11 mouse cellular contexts compared by ENCODE assay signal in the genomic region with DNA sequence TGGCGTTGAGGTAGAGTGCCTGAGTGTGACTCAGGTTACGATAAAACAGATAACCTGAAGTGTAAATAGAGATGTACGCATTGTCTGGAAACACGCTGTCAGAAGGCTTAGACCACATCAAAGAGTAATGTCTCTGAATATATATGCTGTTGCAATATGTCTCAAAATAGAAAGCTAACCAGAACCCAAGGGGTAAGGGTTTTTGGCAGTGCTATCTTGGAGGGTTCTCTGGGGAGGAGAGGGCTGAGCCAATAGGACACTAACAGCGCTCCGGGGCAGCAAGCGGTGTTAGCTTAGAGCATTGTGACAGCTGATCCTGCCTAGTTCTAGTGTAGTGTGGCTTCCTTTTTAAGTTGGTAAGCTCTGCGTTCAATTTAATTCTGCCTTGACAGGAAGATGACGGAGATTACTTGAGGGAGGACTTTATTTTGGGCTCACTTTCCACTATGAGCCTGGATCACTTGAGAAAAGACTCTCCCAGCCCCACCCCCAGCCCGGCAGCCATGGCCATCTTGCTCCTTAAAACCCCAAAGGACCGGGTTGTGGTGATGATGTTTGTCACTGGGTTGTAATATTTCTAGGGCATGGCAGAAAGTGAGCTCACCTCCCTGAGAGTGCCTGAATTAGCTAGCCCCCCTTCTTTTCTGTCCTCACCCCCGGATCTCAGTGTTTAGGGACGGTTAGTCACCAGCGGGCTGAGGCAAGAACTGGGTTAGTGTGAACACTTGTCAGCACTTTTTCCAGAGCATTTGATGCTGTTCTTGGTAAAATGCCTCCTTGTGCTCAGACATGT. TPM values are rescaled to one million over a fixed set of nuclear protein-coding genes. Genes with fewer than 3 reads are reported as not detected.
DNase-seq lines count a peak whose midpoint lies in the region; ATAC-seq and TF ChIP-seq lines count a peak whose summit lies in the region.
"Had no signal": no experiment of that assay in that cellular context is flagged by ENCODE, and none has a peak within 500 bp of the region (broad histone marks: within the 10 kb centered on the region; RNA-seq: fewer than 3 reads in every experiment).

No protein-coding gene starts in this region.

- H3K9ac ChIP-seq in heart, embryonic 12.5 days, result peak overlapping the region; percentile 50; the same call in 1 of the 2 replicates
- H3K9ac ChIP-seq in heart, embryonic 16.5 days (ENCODE audit: low read length), result peak overlapping the region; percentile 49
- no peak overlapping the region for H3K9ac ChIP-seq in stomach, postnatal 0 days (ENCODE audit: low read length)
- H3K9ac ChIP-seq: hindbrain, embryonic 15.5 days had no signal

- H3K4me1 ChIP-seq in heart, embryonic 12.5 days (replicated peaks), result peaks cover 97% of the 10 kb centered on the region
- H3K4me1 ChIP-seq in thymus, adult 2 months (replicated peaks; ENCODE audit: control insufficient read depth, insufficient read depth, low read length), result peaks cover 62% of the 10 kb centered on the region
- H3K4me1 ChIP-seq in heart, embryonic 16.5 days (ENCODE audit: control insufficient read depth, insufficient read depth, low read length), result peaks cover 86% of the 10 kb centered on the region
- H3K4me1 ChIP-seq in stomach, postnatal 0 days (replicated peaks; ENCODE audit: control insufficient read depth, insufficient read depth), result peaks cover 17% of the 10 kb centered on the region

- TF ChIP-seq CTCF in thymus, adult 2 months (IDR thresholded peaks at IDR 0.05; ENCODE audit: borderline replicate concordance, control insufficient read depth, extremely low read depth, insufficient read depth, low read length, poor library complexity), result no peak
- TF ChIP-seq CTCF in stomach, postnatal 0 days (IDR thresholded peaks at IDR 0.05; ENCODE audit: low read depth), result no peak

- DNase-seq in heart, postnatal 25 days (ENCODE audit: low spot score), result no peak
- peak; percentile 34 for DNase-seq in thymus, adult 2 months
- DNase-seq in thymus, postnatal 4 days, result no peak
- no peak for DNase-seq in stomach, postnatal 0 days (ENCODE audit: low spot score)
- DNase-seq in embryo, embryonic 11 days, result no peak
- DNase-seq in testis, postnatal 10 days (ENCODE audit: low spot score), result no peak
- DNase-seq: cerebellum, postnatal 36 days; lung, postnatal 10 days had no signal

- intact Hi-C loops in heart, postnatal 25 days (cut with DNase I), result no loop called here

- no peaks in the 10 kb centered on the region for H3K9me3 ChIP-seq in heart, embryonic 12.5 days (replicated peaks)
- H3K9me3 ChIP-seq in heart, embryonic 16.5 days (replicated peaks; ENCODE audit: control insufficient read depth, low read length), result no peaks in the 10 kb centered on the region
- no peaks in the 10 kb centered on the region for H3K9me3 ChIP-seq in stomach, postnatal 0 days (ENCODE audit: control insufficient read depth, low read length)
- H3K9me3 ChIP-seq: hindbrain, embryonic 15.5 days had no signal

- peaks cover 4% of the 10 kb centered on the region for H3K36me3 ChIP-seq in heart, embryonic 12.5 days
- no peaks in the 10 kb centered on the region for H3K36me3 ChIP-seq in thymus, adult 2 months (ENCODE audit: control insufficient read depth, insufficient read depth, low read length)
- H3K36me3 ChIP-seq in heart, embryonic 16.5 days (ENCODE audit: control insufficient read depth, insufficient read depth), result peaks cover 4% of the 10 kb centered on the region
- H3K36me3 ChIP-seq in stomach, postnatal 0 days (ENCODE audit: control insufficient read depth, insufficient read depth, low read length), result no peaks in the 10 kb centered on the region
- H3K36me3 ChIP-seq: hindbrain, embryonic 15.5 days had no signal

- H3K27ac ChIP-seq in heart, embryonic 12.5 days (ENCODE audit: poor library complexity, severe bottlenecking), result peak overlapping the region; percentile 63
- H3K27ac ChIP-seq in thymus, adult 2 months (ENCODE audit: control insufficient read depth, insufficient read depth, low read length), result peak overlapping the region; percentile 68
- peak overlapping the region; percentile 81 for H3K27ac ChIP-seq in heart, embryonic 16.5 days (ENCODE audit: low read length)
- peak overlapping the region; percentile 14 for H3K27ac ChIP-seq in stomach, postnatal 0 days (replicated peaks)
- H3K27ac ChIP-seq: hindbrain, embryonic 15.5 days had no signal

- WGBS in heart, embryonic 12.5 days, result 45% methylated on average over 14 of the region's 14 CpGs
- 26% methylated on average over 14 of the region's 14 CpGs for WGBS in thymus, adult 2 months
- WGBS in heart, embryonic 16.5 days, result 33% methylated on average over 14 of the region's 14 CpGs
- WGBS in stomach, postnatal 0 days, result 49% methylated on average over 14 of the region's 14 CpGs

- H3K4me3 ChIP-seq in heart, embryonic 12.5 days, result no peak overlapping the region
- no peak overlapping the region for H3K4me3 ChIP-seq in thymus, adult 2 months (ENCODE audit: control insufficient read depth, insufficient read depth, low read length)
- H3K4me3 ChIP-seq in heart, embryonic 16.5 days (ENCODE audit: low read length), result no peak overlapping the region
- no peak overlapping the region for H3K4me3 ChIP-seq in stomach, postnatal 0 days (ENCODE audit: low read depth, low read length)
- H3K4me3 ChIP-seq: hindbrain, embryonic 15.5 days had no signal

- no peak for TF ChIP-seq POLR2A in thymus, adult 2 months (IDR thresholded peaks at IDR 0.05; ENCODE audit: control insufficient read depth, extremely low read depth, insufficient read depth, low read length, poor library complexity)

- peak overlapping the region; percentile 20; the same call in 1 of the 2 replicates for H3K4me2 ChIP-seq in heart, embryonic 12.5 days
- peak overlapping the region; percentile 38 for H3K4me2 ChIP-seq in heart, embryonic 16.5 days (ENCODE audit: low read depth, low read length)
- no peak overlapping the region for H3K4me2 ChIP-seq in stomach, postnatal 0 days (replicated peaks; ENCODE audit: low read depth)
- H3K4me2 ChIP-seq: hindbrain, embryonic 15.5 days had no signal

- H3K27me3 ChIP-seq in heart, embryonic 12.5 days (replicated peaks), result no peaks in the 10 kb centered on the region
- no peaks in the 10 kb centered on the region for H3K27me3 ChIP-seq in thymus, adult 2 months (ENCODE audit: control insufficient read depth, insufficient read depth, low read length)
- no peaks in the 10 kb centered on the region for H3K27me3 ChIP-seq in heart, embryonic 16.5 days (ENCODE audit: control insufficient read depth, insufficient read depth, low read length)
- H3K27me3 ChIP-seq in stomach, postnatal 0 days (ENCODE audit: control insufficient read depth, insufficient read depth, low read length), result no peaks in the 10 kb centered on the region
- H3K27me3 ChIP-seq: hindbrain, embryonic 15.5 days had no signal

- ATAC-seq in heart, embryonic 12.5 days (ENCODE audit: insufficient number of reproducible peaks, low FRiP score), result no peak
- ATAC-seq in heart, embryonic 16.5 days (replicated peaks; ENCODE audit: extremely low read depth, insufficient read depth, low FRiP score), result no peak
- ATAC-seq in stomach, postnatal 0 days (ENCODE audit: low FRiP score, low TSS enrichment), result no peak

- TF ChIP-seq EP300 in stomach, postnatal 0 days (optimal IDR thresholded peaks at IDR 0.05), result no peak

RNA-seq across cellular contexts. Expression of gene Wbp1l, which starts 21.3 kb away (rescaled TPM):
- polyA plus RNA-seq in heart, embryonic 12.5 days (2016; fragmentation: Nextera tagmentation; extraction: Ambion mirVana), result 53.4 and 55.6 TPM in 2 replicates
- total RNA-seq in heart, postnatal 25 days (2021), result 10 to 100 TPM; 48.5 to 54.4 TPM
- 77.0 and 87.8 TPM in 2 replicates for polyA plus RNA-seq in thymus, adult 2 months (2012; rRNA removed)
- 60.5 and 63.3 TPM in 2 replicates for polyA plus RNA-seq in heart, embryonic 16.5 days (2015; fragmentation: Nextera tagmentation; extraction: Ambion mirVana)
- polyA plus RNA-seq in stomach, postnatal 0 days (2015; fragmentation: Nextera tagmentation; extraction: Ambion mirVana), result 31.2 and 32.9 TPM in 2 replicates

RNA-seq across cellular contexts. Expression of gene Sfxn2, which starts 47.0 kb away (rescaled TPM):
- 8.1 and 8.9 TPM in 2 replicates for polyA plus RNA-seq in heart, embryonic 12.5 days (2016; fragmentation: Nextera tagmentation; extraction: Ambion mirVana)
- 1 to 10 TPM; 3.1 to 4.2 TPM for total RNA-seq in heart, postnatal 25 days (2021)
- polyA plus RNA-seq in thymus, adult 2 months (2012; rRNA removed), result 5.6 and 6.5 TPM in 2 replicates
- polyA plus RNA-seq in heart, embryonic 16.5 days (2015; fragmentation: Nextera tagmentation; extraction: Ambion mirVana), result 10.0 and 11.4 TPM in 2 replicates
- 9.4 and 10.0 TPM in 2 replicates for polyA plus RNA-seq in stomach, postnatal 0 days (2015; fragmentation: Nextera tagmentation; extraction: Ambion mirVana)

RNA-seq across cellular contexts. Expression of gene Arl3, which starts 47.2 kb away (rescaled TPM):
- polyA plus RNA-seq in heart, embryonic 12.5 days (2016; fragmentation: Nextera tagmentation; extraction: Ambion mirVana), result 88.2 and 94.4 TPM in 2 replicates
- 10 to 100 TPM; 33.2 to 37.0 TPM for total RNA-seq in heart, postnatal 25 days (2021)
- polyA plus RNA-seq in thymus, adult 2 months (2012; rRNA removed), result 17.0 and 21.6 TPM in 2 replicates
- 95.6 and 101 TPM in 2 replicates for polyA plus RNA-seq in heart, embryonic 16.5 days (2015; fragmentation: Nextera tagmentation; extraction: Ambion mirVana)
- polyA plus RNA-seq in stomach, postnatal 0 days (2015; fragmentation: Nextera tagmentation; extraction: Ambion mirVana), result 39.6 and 41.6 TPM in 2 replicates

RNA-seq across cellular contexts. Expression of gene Cyp17a1, which starts 52.8 kb away (rescaled TPM):
- polyA plus RNA-seq in heart, embryonic 12.5 days (2016; fragmentation: Nextera tagmentation; extraction: Ambion mirVana), result 0.86 and 1.3 TPM in 2 replicates
- total RNA-seq in heart, postnatal 25 days (2021), result not detected
- polyA plus RNA-seq in thymus, adult 2 months (2012; rRNA removed), result 0.26 and 0.42 TPM in 2 replicates
- 1.00 and 1.7 TPM in 2 replicates for polyA plus RNA-seq in heart, embryonic 16.5 days (2015; fragmentation: Nextera tagmentation; extraction: Ambion mirVana)
- 0.12 TPM in 1 of 2 replicates, not detected in the other for polyA plus RNA-seq in stomach, postnatal 0 days (2015; fragmentation: Nextera tagmentation; extraction: Ambion mirVana)
- polyA plus RNA-seq: hindbrain, embryonic 15.5 days had no signal

Comparison
In these comparisons a context has a peak if more than half of its experiments do, and no peak if none do; other contexts are left out.
1. H3K27ac ChIP-seq: peak in every context shown above with its lines; median percentile 81 in heart, embryonic 16.5 days; 68 in thymus, adult 2 months; 63 in heart, embryonic 12.5 days; 14 in stomach, postnatal 0 days.